Mouse (Mus musculus) spleen, postnatal 36 days (tissue): ENCODE results near the gene C1qtnf7.

Experiments used
- DNase-seq, 2 experiments: peaks; one replicate each; pipeline ENCODE4 v3.0.0; 2022; ENCODE audit warnings: low spot score in 2 of 2, mixed read lengths in 1 of 2

Gene C1qtnf7

DNA sequence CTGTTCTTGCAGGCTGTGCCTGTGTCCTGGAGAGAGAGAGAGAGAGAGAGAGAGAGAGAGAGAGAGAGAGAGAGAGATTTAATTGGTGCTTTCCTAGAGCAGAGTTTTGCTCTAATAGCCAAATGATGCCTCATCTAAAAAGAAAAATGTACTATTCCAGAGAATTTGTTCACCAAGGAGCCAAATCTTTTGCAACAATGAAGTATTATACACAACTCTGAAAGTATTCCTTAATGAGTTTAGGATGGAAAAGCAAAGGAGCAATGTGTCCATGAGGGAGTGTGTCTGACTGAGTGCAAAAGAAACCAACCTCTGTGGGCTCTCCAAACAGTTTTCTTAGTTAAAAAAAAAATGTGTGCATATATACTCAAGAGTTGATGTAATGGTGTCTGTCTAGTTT lies 24.5 kb downstream of the C1qtnf7 start:
- no peak for DNase-seq

DNA sequence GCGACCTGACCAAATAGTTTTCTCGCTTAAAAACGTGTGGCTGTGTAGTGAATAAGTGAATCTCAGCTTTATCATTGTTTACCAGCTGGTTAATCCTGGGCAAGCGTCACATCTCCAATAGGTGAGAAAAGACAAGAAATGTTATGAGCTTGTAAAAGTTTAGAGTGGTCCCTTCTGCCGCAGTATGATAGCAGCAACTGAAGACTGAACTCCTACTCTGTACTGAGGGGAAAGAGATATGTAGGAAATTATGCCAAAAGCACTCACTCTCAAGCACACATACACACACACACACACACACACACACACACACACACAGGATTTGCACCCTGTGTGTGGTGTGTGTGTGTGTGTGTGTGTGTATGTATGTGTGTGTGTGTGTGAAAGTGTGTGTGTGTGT lies 26.2 kb downstream of the C1qtnf7 start:
- no peak for DNase-seq

DNA sequence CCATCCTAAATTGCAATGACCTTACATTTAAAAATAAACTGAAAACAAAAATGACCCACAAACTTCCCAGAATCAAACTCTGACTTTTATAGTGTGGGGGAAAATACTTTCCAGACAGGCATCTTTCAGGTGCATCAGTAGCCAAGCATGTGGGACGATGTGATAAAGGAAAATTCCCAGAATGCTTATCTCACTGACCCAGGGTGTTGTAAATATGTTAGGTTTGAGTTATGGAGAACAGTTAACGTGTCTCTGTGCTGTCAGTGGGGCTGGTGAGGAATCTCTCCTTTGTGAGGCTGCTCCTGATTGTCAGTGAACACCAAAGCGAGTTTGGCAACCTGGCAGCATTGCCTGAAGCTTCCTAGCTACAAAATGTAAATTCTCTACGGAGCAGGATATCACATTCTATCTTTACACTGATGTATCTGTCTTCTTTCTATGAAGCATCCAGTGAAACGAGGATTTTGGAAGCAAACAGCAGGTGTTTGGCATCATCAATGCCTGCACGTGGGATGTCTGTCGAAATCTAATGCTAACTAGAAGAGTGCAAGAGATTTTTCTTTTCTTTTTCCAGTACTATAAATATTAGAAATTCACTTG lies 27.0 kb downstream of the C1qtnf7 start:
- no peak for DNase-seq

DNA sequence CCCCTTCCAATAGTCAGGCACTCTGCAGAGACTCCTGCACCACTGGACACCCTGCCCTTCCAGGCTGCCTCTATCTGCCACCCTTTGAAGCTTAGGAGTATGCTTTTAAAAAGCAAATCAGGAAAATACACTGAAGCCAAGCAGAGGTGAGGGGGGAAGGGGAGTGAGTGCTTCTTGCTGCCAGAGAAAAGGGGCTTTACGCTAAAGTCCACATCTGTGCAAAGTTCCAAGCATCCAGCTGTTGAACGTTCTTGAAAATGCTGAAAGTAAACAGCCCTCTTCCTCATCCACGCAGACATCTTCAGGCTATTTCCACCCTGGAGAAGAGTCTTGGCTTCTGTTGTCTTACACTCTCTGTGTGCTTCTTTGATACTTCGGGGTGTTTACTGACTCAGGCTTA lies 34.6 kb downstream of the C1qtnf7 start:
- no peak for DNase-seq

DNA sequence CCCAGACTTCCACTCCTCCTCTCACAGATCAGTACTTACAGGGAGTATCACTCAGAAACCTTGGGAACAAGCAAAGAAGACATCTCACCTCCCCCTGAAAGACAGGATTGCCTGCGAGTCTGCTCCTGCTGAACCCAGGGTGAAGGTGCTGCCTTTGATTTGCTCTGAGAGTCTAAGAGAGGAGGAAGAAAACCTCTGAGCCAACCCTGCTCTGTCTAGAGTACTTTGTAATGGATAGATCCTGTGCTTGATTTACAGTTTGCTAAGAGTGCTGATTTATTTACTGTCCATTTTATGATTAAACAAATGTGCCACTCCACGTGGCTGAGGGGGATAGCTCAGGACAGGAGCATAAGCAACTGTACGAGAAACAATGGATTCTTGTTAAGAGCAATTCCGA lies 35.1 kb downstream of the C1qtnf7 start:
- DNase-seq = no peak

DNA sequence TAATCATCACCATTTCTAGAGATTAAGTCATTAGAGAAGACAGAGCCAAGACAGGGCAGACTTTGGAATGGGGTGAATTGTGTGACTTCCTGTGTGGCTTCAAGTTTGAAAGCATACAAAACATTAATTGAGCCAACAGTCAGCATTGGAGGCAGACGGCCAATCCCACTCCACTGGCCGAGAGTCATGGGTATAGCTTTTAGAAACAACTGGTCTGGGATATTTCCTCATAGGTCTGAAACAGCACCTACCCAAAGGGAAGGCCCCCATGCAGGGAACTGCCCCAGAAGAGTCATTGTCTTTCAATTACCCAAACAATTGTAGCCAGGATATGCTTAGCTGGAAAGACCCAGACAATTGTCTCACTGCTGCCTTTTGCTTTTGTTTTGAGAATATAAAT lies 39.5 kb downstream of the C1qtnf7 start:
- DNase-seq = no peak

DNA sequence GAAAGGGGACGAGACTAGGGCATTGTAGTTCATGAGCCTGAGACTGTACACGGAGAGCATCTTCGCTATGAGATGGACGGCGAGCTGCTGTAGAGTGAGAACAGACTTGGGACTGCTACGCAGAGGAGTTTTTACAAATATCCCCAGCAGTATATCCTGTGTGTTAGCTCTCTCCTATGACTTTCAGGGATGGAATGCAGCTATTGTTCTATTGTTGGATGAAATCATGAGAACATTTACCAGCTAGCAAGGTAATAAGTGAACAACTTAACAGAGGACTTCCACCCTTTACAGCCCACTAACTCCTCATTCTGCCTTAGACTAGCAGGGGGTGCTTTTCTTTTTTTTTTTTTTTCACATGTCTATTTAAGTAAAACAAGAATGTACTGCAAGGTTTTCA lies 40.1 kb downstream of the C1qtnf7 start:
- DNase-seq = no peak

DNA sequence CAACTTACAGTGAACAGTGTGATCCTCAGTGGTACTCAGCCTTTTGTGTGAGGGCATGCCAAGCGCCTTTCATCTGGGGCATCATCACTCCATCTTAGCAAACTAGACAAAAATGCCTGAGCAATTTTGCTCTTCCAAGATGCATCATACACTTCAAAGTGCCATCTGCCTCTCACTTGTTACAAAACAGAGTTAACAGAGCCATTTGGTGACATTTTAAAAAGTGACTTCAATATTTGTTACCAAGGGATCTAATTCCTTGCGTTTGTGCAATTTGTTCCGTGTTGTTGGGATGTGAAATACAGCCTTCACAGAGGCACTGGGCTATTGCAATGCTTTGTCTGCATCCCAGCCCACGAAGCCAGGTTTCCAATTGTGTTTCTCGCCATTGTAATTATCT lies 42.1 kb downstream of the C1qtnf7 start:
- no peak for DNase-seq

DNA sequence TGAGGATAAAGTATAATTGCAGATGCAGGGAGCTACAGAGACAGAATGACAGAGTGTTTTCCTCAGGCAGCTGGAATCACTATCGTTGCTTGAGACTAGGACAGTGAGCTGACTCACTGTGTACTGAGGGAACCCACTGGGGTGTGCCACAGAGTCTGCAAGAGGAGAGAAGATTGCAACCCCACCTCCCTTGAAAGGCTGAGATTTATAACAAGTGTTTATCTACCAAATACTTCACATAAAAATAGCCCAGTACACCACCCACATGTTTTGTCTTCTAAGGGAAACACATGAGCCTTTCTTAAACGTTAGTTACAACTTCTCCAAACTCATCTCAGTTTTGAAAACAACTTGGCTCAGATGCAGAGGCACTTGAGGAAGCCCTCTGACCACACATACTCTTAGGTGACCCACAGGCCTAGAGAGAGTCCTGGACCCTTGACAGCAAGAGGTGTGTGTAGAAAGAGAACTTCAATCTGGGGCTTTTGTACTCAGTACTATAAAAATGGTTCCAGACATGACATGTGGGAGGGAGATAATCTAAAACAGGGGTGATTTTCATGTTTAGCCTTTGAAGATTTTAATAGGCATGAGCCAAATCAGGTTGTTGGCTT lies 46.4 kb downstream of the C1qtnf7 start:
- DNase-seq = no peak

DNA sequence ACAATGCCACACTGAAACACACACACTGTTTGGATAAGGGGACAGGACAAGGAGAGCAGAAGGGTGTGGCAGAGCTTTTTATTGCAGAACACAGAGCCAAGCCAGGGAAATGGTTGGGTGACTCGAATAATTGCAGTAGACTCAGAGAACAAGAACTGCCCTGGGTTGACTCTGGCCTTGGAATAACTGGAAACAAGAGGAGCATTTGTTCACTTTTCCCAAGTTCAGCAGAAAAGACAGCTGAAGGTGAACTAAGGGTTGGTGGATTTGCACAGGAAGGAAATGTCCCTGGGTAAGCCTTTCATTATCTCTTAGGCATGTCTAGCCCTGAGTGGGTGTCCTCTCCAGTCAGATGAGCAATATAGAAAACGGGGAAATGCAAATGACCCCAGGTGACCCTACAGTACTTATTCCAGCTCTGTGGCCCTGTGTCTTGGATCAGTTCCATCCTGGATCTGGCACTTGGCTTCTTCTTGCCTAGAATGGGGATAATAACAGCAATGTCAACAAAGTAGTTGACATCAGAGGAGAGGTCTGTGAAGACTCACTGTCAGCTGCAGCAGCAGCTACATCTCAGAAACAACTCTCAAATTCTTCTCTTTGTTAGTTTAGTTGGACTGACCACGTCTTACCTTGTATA lies 54.5 kb downstream of the C1qtnf7 start:
- no peak for DNase-seq

DNA sequence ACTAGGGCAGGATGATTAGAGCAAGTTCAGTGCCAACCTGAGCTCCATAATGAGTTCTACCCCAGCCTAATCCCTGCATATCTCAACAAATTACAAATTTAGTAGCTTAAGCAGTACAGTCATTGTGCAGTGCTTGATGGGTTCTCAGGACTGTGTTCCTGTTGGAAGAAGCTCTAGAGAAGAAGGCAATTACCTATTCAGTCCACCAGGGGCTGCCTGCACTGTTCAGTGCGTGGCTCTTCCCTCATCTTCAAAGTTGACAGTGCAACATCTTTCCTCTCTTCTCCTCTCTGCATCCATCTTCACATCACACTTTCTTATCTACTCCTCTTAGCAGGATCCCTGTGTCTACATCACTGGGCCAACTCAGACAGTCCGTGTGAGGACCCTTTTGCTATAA lies 67.5 kb downstream of the C1qtnf7 start:
- no peak for DNase-seq

DNA sequence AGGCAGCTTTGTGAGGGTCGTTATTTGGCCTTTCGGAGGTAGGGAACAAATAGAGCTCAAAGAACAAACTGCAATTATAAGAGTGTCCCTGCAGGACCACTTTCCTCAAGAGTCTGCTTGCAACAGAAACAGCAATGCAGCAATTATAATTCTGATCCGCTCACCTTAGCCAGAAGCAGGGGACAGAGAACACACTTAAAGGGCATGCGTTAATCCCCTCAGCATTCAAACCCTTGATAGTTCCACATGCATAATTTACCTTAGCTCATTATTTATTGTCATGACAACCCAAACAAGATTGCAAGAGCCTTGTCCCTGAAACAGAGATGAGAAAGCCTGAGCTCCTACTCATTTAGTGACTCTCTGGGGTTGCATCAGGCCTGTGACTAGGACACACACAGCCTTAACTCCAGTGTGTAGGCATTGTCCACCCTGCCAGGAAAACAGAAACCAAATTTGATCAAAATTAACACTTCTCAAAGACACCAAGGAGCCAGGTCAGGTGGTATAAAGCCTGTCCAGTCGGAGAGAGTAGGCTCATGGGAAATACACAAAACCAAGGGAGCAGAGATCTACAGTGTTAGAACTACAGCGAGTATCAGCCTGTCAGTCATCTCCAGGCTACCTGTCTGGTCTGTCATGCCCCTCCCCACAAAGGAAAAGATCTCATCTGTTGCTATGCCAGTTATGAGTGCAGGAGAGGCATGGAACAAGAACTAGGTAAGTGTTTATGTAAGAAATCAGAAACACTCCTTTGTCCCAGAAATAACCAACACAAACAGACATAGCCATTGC lies 68.2 kb downstream of the C1qtnf7 start:
- DNase-seq = no peak

DNA sequence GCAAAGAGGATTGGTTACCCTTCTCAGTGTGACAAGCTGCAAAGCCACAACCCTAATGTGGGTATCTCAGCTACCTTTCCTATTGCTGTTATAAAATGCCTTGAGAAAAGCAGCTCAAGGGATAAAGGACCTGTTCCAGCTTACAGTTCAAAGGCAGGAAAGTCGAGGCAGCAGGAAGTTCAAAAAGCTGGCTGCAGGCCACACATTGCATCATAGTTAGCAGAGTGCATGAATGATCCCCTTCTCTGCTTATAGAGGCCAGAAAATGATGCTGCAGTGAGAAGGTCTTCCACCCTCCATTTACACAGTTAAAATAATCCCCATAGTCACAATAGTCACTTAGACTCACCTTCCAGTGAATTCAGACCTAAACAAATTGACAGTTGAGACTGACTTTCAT lies 69.1 kb downstream of the C1qtnf7 start:
- DNase-seq = no peak

DNA sequence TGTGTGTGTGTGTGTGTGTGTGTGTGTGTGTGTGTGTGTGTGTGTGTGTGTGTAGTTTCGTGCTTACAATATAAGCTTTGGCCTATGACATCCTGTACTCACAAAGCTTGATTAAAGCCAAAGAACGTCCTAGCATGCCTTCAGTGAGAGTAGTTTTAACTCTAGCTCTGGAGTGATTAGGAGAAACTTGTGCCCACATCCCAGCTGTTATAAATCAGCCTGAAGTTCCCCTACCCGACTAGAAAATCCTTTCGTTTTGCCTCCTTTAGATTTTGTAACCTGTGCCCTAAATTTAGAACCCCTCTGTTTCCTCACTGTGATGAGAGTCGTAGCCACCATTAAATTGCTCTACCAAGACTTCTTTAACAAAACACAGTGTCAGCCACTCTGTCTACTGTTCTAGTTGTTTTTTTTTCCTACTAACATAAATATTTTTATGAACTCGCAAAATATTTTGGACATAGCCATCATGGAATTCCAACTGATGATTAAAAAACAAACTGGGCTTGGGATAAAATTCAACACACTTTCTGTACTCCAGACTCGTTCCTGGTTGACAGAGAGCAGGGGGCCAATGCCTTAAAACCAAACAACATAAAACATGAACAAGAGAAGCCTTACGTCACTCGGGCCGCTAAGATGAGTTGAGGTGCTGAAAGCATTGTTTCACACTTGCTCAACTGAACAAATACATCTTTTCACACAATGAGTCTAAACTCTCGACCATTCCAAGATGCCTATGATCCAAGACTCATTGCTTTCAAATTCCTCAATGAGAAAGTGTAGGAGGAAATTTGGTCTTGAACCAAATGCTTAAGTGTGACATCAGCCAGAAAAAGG lies 70.3 kb downstream of the C1qtnf7 start:
- no peak for DNase-seq

DNA sequence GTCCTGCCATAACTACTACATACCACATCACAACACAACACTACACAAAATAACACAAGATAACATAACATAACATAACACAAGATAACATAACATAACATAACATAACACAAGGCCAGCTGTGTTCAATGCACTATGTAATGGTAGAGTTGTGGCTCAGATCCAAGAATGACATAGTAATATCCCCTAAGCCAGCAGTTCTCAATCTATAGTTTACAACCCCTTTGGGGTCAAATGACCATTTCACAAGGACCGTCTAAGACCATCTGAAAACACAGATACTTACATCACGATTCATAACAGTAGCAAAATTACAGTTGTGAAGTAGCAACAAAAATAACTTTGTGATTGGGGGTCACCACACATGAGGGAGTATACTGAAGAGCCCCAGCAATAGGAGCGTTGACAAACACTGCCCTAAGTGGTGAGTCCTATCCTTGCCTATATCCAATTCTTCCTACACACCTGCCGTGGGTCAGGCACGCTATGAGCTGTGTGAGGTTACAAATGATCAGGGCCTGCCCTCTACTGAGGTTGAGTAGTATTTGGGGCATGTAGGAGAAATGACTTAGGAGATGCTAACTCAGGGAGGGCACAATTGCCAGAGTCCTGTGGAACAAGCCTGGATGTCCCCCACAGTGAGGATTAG lies 73.6 kb downstream of the C1qtnf7 start:
- DNase-seq = no peak

DNA sequence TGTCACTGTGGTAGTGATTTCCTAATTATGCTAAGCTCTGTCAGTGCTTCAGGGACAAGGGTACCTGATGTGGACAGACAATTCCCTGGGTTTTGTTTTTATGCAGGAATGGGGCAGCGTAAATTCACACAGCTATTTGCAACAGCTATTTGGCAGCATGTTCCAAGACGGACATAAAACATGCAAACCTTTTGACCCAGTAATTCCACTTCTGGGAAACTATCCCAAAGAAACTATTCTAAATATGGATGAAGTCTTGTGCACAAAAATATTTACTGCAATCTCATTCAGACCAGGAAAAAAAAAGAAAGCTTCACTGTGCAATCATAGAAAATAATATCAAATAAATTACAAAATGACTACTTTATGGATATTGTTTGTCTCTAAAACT lies 74.1 kb downstream of the C1qtnf7 start:
- DNase-seq = no peak

DNA sequence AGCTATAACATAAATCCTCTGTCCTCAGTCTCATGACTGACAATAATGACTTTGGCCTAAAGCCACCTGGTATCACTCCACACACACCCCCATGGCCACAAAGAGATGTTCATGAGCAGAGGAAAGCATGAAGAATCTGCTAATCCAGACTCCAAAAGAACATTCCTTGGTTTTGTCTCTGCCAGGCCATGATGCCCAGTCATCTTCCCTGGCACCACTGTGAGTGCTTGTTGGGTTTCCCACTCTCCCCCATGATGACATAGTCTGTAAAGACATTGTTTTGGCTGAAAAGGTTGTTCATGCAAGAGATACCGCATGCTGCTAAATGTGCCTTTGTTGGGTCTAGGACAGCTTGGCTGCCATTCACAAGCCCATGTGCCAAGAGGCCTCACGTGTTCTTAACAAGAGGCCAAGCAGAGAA lies 75.0 kb downstream of the C1qtnf7 start:
- no peak for DNase-seq

DNA sequence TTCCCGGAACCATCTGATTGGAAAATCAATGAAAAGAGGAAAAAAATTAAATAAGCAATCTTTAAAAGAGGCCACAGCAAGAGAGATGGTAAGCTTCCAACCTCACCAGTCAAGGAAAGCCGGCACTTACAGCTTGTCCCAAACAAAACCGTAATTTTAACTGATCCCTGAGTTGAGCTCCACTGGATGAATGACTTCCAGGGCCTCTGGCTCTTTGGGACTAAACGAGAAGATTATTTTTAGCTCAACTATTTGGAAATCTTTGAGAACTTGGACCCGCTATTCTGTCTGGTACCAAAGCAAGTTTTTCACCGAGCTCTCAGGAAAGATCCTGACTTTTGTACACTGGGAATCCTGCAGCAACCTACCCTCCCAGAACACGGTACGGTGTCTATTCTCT lies 86.3 kb downstream of the C1qtnf7 start:
- no peak for DNase-seq

DNA sequence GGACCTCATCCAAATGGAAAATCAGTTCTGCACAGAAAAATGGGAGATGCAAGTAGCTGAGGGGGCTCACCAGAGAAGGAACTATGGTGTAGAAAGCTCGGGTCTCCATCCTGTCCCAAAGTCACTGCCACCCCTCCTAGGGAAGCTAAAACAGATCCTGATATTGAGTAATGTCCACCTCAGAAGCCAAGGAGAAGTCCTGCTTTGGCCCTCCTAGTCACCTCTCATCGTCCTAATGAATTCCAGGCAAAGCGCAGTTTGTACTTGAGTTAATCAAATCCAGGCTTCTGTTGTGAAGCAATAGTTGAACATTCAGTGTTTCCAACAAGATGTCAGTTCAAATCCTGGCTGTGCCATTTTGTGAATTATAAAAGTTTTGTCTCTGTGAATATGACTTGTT lies 87.2 kb downstream of the C1qtnf7 start:
- DNase-seq = no peak

DNA sequence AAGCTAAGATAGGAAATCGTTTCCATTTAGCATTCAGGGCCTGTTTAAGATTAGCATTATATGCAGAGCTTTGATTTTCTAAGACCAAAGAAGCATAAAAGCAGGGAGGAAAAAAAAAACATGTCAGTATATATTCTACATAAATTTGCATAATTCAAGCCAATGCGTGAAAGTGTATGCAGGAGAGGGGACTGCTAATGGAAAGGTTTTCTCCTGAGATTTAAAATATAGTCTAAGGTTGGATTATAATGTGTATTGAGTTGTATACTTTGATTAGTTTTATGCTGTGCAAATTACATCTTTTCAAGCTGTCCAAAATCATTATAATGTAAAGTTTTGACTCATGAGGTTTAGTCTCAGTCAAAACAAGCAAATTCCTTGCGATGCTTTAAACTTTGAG lies 88.2 kb downstream of the C1qtnf7 start:
- DNase-seq = no peak

DNA sequence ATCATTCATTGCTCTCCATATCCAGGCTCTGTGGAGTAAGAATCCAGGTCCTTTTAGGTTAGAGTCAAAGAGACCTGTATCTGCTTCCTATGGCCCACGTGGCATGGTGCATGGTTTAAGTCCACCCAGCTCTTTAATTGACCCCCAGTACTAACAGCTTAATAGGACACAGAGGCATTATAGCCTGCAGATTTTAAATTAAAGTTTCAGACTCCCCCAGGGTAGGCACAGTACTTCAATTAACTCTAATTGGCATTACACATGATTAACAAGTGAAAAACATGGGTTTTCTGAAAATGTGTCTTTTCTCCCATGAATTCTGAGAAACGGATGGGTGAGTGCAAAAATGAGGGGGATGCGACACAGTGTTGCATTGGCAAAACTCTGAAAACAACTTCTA lies 92.7 kb downstream of the C1qtnf7 start:
- DNase-seq = no peak
